Mouse (Mus musculus) lung, postnatal 14 days (tissue): Measurements from ENCODE around the gene Sall1.
A peak's percentile ranks its signal among the peaks of the same experiment; 100 is the strongest.

Experiments
- DNase-seq: peaks from one replicate; pipeline ENCODE4 v3.0.0; 2021

The Sall1 gene

GRCm38 (mm10) chr8:89037536-89038236, 6.3 kb downstream of the Sall1 start:
- no peak for DNase-seq

- no peak for DNase-seq
Observed at GRCm38 (mm10) chr8:89032412-89032811, 11.6 kb downstream of the Sall1 start.

GRCm38 (mm10) chr8:89028156-89028555, 15.8 kb downstream of the Sall1 start:
- no peak for DNase-seq

DNA sequence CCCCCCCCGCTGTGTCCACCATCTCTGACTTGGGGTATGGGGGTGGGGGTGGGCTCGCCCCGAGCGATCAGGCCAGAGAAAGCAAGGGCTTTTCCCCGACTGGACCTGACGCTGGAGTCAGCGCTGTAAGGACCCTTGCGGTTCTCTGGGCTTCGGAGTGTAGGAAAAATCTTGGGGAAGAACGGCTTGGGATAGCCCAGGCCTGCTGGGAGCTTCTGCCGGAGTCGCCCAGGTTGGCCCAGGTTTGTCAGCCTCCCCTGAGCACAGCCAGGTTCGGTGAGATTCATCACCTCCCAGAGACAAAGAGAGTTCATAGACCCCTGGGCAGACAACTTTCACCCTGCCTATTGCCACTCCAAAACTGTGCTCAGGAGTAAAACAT, 17.8 kb downstream of the Sall1 start:
- no peak for DNase-seq

DNA sequence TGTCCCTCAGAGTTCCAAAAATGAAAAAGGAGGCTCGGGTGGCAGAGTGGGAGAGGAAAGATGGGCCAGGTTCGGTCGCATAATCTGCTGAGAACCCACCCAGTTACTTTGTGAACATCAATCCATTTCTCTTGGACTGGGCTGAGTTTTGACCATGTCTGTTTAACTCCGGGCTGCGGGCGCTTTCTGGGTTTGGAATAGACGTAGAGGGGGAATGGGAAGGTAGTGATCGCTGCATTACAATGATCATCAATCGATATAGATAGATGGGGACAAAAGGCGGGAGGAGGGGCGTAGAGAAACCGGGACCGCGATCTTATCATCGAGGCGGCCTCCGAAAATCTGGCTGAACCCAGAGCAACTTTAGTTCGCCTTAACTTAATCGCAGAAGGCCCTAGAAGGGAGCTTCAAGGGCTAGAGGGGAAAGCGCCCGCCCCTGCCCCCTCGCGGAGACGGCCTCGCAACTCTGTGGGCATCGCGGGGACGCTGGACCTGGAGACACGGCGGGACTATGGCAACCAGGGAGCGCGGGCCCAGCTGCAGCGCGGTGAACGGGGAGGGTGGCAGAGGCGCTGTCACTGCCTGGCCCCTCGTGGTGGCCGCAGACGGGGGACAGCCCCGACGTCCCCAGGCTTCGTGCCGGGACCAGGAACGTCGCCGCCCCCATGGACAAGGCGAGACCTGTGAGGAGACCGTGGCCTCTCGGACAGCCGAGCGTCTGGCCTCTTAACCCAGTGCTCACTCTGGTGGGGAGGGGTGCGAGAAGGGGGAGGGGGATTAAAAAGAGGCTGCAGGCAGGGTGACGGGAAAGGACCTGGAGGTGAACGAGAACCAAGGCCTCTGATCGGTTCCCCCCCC, 18.5 kb downstream of the Sall1 start:
- DNase-seq, result no peak

DNA sequence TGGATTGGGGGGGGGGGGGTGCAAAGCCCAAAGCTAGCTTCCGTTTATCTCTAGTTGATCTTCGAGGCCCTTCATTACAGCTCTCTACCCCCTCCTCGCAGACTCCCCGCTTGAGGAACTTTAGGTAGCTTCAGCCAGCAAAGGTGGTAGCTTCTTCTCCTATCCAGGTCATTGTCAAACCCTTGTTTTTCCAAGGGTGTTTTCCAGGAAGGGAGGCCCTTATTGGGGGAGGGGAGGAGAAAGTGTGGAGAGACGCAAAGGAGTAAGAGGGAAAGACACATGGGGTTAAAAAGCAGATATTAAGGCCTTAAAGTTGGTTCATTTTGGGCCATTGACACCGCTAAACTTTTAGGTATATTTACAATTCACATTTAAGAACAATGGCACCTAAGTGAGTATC, 19.2 kb downstream of the Sall1 start:
- no peak for DNase-seq

GRCm38 (mm10) chr8:89021139-89021538, 22.8 kb downstream of the Sall1 start:
- no peak for DNase-seq

GRCm38 (mm10) chr8:89017891-89018290, 26.1 kb downstream of the Sall1 start:
- DNase-seq, result no peak

DNA sequence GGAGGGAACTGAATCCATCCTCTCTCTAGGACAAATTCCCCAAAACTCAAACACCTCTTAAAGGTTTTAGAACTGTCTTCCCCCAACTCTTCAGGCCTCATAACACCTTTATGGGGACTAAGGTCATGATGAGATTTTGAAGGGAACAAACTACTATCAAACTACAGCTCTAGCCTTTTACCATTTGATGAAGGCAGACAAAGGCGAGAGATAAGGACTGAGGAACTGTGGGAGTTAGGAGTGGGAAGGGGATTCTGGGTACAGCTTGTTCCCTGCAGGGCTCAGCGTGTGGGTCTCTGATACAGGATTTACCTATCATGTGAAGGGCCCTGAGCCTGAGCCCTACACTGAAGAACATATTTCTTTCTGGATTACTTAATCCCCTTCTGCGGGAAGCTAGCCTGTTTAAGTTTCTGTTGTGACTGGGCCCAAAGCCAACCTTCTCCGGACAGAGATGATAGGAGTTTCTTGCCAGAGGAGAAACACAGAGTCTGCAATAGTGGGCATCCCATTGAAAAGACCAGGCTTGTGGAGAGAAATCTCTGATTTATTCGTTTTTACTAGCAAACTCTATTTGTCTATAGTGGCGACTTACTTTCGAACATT, 27.4 kb downstream of the Sall1 start:
- DNase-seq, result no peak

DNA sequence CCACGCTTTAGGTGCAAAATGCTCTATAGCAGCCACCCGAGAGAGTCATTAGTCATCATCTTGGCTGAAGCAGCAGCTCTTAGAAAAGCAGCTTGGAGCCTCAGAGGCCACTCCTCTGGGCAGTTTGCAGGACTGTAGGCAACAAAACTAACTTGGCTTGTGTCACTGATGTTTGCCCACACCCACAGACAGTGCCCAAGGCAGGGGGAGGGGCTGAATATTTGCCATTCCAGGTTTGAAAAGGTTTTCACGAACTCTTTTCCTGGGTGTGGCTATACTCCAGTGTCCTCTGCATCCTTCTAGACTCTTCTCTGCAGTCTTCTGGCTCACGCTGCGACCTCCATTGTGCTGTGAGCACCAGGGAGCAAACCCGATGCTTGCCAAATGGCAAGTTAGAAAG, 28.4 kb downstream of the Sall1 start:
- no peak for DNase-seq

DNA sequence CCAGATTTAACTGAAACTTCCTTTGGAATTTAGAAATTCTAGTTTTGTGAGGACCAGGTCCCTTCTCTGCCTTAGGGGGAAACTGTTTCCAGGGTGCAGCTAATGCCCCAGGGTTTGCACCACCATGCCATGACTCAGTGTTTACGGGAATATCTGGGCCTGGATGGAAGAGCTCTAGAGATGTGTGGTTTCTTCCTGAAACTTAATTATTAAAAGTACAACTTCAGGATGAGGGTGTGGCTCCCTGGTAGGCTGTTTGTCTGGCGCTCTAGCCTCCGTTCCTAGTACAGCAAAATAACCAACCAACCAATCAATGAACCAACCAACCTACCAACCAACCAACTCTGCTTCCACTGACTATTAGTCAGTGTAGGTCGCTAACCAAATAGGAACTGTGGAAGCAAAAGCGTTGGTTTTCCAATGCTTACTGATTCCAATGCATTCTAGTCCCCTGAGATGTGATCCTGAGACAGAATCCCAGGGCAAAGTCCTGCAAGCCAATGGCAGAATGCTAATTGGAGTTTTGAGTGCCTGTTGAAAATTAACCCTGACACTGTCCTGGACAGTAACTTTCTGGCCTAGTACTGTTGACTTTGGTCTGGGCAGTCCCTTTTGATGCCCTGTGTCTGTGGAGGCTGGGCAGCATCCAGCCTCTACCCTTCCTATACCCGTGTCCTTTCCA, 31.0 kb downstream of the Sall1 start:
- DNase-seq, result no peak

GRCm38 (mm10) chr8:89012024-89012712, 31.8 kb downstream of the Sall1 start:
- DNase-seq, result no peak

GRCm38 (mm10) chr8:89008784-89009183, 35.2 kb downstream of the Sall1 start:
- no peak for DNase-seq

GRCm38 (mm10) chr8:89007114-89007513, 36.8 kb downstream of the Sall1 start:
- no peak for DNase-seq

GRCm38 (mm10) chr8:89006426-89006825, 37.5 kb downstream of the Sall1 start:
- DNase-seq, result no peak

GRCm38 (mm10) chr8:89005797-89006196, 38.2 kb downstream of the Sall1 start:
- no peak for DNase-seq

DNA sequence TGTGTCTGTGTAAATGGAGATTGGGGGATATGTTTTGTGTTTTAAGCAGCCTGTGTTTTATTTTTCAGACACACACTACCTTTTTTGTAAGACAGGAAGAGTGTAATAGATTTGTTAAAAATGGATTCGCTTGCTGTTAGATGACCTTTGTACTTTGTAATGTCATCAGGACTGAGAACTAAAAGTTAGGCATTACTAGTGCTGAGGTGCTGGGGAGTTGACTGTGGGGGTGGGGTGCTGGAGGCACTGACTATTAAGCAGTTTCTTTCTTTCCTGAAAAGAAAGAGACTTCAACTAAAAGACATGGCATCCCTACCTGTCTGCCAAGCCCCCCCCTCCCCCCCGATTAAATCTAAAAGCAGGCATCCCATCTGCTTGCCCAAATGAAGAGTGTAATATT, 39.9 kb downstream of the Sall1 start:
- no peak for DNase-seq

DNA sequence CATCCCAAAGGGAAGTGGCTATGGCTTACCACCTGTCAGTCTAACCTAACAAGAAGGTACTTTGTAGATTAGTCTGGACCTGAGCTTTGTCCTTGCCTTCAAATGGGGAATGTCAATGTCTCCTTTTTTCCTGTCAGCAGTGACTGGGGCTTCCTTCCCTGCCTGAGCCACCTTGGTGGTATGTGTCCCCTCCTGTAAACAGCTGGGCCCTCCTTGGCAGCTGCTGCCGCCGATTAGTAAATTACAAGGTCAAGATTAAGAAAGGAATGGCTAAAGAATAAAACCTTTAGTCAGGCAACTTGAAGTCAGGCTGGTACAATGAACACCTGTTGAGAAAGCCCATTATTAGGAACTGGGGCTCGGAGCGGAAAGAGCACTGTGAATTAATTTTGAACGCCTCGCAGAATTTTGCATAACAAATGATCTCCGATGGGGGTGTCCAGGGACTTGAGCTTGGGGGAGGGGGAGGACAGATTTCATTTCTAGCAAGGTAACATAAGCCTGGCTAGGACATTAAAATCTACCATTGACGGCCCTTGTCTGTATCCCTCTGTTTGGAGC, 40.5 kb downstream of the Sall1 start:
- DNase-seq, result no peak

- DNase-seq, result peak; percentile 1
Observed at GRCm38 (mm10) chr8:89002128-89002527, 41.8 kb downstream of the Sall1 start.

DNA sequence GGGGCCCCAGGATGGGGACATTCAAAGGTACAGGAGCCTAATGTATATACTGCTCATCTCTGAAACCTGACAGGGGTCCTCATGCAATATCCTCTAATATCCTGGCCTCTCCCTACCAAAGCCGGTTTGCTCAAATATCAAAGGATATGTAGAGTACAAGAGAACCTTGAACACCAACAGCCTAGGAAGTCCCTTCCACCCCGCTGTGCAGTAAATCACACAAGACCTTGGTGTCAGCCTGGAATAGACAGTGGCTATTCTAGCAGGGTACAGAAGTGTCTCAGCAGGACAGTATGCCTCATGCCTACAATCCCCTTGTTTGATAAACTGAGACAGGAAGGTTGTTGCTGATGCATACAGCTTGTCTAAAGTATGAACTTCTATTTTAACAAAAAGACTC, 46.7 kb downstream of the Sall1 start:
- no peak for DNase-seq

DNA sequence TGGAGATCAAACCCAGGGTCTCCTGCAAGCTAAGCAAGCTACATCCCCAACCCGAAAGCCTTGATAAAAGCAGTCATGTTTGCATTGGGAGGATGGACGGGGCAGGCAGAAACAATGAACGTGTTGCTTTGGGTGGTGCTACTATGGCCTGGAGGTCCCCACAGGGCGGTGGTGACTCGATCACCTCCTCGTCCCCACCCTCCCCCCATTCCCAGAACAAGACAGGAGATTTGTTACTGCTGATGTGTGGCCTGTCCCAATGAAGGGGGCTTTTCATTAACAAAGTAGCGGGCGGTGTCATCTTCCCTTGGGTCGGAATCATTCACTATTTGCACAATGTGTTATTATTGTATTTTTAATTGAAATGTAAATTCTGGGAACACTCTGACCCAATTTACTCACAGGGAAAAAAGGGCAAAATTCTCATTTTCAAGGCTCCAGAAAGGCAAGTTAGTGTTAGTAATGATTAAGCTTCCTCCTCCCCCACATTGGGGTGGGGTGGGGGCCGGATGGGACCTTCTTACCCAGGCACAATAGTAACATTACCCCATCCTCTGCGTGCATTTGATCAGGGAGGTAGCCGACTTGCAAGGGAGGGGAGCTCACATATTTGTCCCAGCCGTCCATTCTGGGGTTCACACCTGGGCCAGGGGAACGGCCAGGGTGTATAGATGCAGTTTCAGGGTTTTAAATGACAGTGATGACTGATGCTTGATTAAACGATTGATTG, 52.0 kb downstream of the Sall1 start:
- DNase-seq, result no peak

GRCm38 (mm10) chr8:88991176-88991575, 52.8 kb downstream of the Sall1 start:
- DNase-seq, result no peak
